Mouse (Mus musculus): ENCODE measurements around the gene Iqgap2.

DNA sequence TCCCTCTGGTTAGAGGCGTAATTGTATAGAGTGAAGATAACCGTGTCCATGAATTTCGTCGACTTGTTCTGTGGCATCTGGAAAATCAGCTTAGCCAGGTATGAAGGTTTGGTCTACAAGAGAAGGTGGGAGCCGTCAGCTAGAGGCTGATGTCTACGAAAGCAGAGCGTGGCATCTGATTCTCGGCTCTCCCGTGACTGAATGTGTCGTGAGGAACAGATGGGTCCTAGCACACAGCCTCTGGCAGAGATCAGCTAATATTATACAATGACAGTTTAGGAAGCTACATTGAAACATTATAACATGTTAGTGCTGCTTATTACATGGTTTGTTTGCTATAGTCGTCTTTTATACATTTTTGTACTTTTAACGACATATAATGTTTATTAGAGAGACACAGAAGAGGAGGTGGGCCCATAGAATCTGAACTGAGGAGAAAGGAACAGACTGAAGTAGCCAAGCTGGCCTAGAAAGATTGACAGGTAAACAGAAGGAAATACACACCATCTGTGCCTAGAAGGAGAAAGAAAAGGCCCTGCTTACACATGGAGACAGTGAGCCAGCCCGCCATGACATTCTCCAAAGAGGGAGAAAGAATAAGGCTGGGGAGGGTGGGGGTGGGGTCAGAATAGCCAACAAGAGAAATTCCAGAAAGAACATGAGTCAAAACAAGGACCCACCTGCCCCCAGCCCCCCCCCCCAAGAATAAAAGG lies 225.9 kb downstream of the Iqgap2 start:
- TF ChIP-seq CTCF (IDR thresholded peaks at IDR 0.05; ENCODE audit: low read depth) (no peak), EP300 (IDR thresholded peaks at IDR 0.05; ENCODE audit: low read depth) (no peak)

All from liver, postnatal 0 days (tissue).